Mouse (Mus musculus) kidney, adult 2 months (tissue): ENCODE data around the gene Dnttip1.

Source experiments
- CTCF ChIP-seq: fragments of 200-500 bp; conservative IDR thresholded peaks from 2 replicates; pipeline ENCODE4 v1.5.1; 2011; ENCODE audit warnings: low read depth, mild to moderate bottlenecking, control low read depth, low read length, moderate library complexity, mixed read lengths; ENCODE audit not compliant: insufficient read depth, insufficient read length
- POLR2A ChIP-seq: fragments of 200-500 bp; IDR thresholded peaks from one replicate; pipeline ENCODE4 v1.6.1; 2011; ENCODE audit warnings: low read depth, low read length, control low read depth

DNA sequence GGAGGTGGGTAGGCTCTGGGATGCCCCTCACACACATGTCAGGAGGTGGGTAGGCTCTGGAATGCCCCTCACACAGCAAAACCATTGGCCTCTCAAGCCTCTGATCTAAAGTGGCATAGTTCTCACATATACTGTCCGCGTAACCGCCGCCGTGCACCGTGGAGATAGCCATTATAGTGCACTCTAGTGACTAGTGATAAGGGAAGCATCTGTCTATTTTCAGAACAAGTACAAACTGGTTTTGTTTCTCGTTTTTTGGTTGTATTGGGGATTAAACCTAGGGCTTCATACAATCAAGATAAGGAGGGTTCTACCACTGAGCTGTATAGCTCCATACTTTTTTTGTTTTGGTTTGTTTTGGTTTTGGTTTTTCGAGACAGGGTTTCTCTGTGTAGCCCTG lies 70.0 kb downstream of the Dnttip1 start:
- TF ChIP-seq CTCF, result no peak
- no peak for TF ChIP-seq POLR2A
